Mouse (Mus musculus): ENCODE results near the gene Krtap4-7.
"Not testable (repeated sequence)": the region's sequence is repeated elsewhere in the genome, so short reads cannot be mapped to it uniquely, and the experiment has no call there.

Gene Krtap4-7

DNA sequence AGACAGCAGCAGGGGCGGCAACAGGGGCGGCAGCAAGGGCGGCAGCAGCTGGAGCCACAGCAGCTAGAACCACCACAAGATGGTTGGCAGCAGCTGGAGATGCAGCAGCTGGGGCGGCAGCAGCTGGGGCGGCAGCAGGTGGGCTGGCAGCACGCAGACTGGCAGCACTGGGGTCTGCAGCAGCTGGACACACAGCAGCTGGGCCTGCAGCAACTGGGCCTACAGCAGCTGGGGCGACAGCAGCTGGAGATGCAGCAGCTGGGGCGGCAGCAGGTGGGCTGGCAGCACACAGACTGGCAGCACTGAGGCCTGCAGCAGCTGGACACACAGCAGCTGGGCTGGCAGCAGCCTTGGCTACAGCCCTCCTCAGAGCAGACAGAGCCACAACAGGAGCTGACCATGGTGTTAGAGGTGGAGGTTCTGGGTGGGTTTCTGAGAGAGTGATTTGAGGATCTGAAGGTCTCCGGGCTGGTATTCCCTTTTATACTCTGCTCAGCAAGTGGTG, at the start of gene Krtap4-7:
Gene Krtap4-7, minus strand, starts transcription at position 455 of the 505 bp plus-strand sequence.
- DNase-seq (ENCODE audit: low read depth) = not testable (repeated sequence)

DNA sequence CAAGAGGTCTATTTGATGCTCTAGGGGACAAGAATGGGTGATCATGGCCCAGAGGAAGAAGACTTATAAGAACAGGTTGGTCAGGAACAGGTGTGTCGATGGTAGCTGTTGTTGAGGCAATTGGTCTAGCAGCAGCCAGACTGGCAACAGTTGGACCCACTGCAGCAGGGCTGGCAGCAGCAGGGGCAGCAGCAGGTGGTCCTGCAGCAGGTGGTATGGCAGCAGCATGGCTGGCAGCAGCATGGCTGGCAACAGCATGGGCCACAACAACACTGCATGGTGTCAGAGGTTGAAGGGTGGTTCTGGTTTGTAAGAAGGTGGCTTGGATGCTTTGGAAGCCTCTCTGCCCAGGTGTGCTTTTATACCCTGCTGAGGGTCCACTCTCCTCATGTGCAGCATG, 46.6 kb upstream of the Krtap4-7 start, which contains the start of gene Gm14190:
Gene Gm14190, minus strand, starts transcription at position 278 of the 400 bp plus-strand sequence.
- DNase-seq (ENCODE audit: low read depth) = no peak

DNA sequence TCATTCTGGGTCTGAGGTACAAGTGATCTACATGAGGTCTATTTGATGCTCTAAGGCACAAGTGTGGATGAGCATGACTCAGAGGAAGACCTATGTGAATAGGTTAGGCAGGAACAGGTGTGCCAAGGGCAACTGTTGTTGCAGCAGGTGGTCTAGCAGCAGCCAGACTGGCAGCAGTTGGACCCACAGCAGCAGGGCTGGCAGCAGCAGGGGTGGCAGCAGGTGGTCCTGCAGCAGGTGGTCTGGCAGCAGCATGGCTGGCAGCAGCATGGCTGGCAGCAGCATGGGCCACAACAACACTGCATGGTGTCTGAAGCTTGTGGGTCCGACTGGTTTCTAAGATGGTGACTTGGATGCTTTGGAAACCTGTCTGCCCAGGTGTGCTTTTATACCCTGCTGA, 41.3 kb upstream of the Krtap4-7 start:
- DNase-seq (ENCODE audit: low read depth) = not testable (repeated sequence)

DNA sequence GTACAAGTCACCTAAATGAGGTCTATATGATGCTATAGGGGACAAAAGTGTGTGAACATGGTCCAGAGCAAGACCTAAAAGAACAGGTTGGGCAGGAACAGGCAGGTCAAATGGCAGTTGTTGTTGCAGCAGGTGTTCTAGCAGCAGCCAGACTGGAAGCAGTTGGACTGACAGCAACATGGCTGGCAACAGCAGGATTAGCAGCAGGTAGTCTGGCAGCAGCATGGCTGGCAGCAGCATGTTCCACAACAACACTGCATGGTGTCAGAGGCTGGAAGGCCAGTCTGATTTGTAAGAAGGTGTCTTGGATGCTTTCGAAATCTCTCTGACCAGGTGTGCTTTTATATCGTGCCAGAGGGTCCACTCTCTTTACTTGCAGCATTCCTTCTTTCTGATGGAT, 39.6 kb upstream of the Krtap4-7 start:
- no peak for DNase-seq (ENCODE audit: low read depth)

DNA sequence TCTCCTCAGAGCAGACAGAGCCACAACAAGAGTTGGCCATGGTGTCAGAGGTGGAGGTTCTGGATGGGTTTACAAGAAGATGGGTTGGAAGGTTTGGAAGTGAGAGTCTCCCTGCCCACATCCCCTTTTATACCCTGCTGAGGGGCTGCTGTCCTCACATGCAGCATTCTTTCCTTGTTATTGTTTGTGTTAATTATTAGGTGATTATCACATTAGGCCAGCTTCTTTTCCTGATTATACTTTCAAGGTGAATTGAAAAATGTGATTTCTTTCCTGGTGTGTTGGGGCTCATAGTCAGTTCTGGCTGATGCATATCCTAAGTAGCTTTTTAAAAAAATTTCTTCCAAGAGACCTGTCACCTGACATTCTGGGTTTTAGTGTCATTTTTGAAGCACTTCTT, 22.0 kb upstream of the Krtap4-7 start, which contains the start of gene Krtap4-6:
Gene Krtap4-6, minus strand, starts transcription at position 101 of the 400 bp plus-strand sequence.
- no peak for DNase-seq (ENCODE audit: low read depth)

DNA sequence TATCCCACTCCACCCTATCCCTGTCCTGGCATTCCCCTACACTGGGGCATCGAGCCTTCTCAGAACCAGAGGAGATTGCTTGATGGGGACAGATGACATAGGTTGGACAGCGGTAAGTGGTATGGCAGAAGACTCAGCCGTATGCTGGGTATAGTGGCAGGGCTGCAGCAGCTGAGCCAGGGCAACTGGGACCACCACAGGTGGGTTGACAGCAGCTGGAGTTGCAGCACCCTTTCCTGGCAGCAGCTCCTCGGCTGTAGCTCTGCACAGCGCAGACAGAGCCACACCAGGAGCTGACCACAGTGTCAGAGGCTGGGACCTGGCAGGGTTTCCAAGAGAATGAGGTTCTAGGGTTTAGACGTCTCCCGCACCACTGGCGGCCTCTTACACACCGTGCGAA, 18.9 kb upstream of the Krtap4-7 start:
- DNase-seq (ENCODE audit: low read depth) = no peak

DNA sequence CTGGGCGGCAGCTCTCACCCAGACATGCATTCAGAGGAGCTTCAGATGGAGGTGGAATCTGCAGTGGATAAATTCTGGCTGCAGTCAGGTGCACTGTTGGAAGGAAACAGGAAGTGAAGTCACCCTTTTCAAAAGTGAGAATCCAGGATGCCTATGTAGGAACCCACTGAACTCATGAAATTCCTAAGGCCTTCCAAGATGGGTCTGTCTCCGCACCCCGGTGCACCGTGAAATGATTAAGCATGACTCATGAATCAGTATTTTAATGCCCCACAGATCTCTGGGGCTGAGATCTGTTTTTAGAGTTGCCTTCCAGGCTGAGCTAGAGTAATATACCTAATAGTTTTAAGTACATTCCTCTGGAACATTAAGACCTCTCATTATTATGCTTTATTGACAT, 15.4 kb upstream of the Krtap4-7 start:
- no peak for DNase-seq (ENCODE audit: low read depth)

DNA sequence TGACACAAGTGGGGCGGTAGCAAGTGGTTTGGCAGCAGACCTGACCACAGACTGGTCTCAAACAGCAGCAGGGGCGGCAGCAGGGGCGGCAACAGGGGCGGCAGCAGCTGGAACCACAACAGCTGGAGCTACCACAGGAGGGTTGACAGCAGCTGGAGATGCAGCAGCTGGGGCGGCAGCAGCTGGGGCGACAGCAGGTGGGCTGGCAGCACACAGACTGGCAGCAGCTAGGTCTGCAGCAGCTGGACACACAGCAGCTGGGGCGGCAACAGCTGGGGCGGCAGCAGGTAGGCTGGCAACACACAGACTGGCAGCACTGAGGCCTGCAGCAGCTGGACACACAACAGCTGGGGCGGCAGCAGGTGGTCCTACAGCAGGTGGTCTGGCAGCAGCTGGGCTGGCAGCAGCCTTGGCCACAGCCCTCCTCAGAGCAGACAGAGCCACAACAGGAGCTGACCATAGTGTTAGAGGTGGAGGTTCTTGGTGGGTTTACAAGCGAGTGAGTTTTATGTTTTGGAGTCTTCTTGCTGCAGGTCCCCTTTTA, 14.7 kb upstream of the Krtap4-7 start, which contains the start of gene Gm11563:
Gene Gm11563, minus strand, starts transcription at position 494 of the 544 bp plus-strand sequence.
- not testable (repeated sequence) for DNase-seq (ENCODE audit: low read depth)

DNA sequence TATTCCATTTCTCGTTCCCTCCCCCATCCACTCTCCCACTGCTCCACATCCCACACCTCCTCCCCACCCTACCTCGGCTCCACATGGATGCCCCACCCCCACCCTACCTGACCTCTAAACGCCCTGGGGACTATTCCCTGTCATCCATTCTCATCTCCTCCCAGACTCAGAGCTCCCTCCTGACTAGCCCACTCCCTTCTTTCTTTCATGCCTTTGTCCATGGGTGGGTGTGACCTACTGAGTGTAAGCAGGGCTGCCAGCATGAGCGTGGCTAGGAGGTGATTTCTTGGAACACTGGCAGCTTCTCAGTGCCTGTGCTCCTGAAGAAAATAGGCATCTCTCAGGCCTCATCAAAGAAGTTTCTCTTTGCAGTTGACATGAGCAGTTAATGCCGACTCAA, 13.2 kb upstream of the Krtap4-7 start:
- no peak for DNase-seq (ENCODE audit: low read depth)

DNA sequence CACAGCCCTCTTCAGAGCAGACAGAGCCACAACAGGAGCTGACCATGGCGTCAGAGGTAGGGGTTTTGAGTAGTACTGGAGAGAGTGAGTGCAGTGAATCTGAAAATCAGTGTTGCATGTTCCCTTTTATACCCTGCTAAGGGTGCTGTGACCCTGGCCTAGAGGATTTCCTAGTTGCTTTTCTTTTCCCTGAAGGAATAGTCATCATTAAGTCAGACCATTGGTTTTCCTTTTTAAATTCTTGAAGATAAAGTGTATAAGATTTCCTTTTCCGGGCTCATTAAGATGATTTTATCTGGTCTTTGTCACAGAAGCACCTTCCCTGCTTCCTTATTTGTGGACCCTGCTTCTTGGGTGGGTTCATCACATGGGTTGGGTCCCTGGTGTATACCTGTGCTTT, 6.2 kb upstream of the Krtap4-7 start, which contains the start of gene Gm11555:
Gene Gm11555, minus strand, starts transcription at position 101 of the 400 bp plus-strand sequence.
- no peak for DNase-seq (ENCODE audit: low read depth)

DNA sequence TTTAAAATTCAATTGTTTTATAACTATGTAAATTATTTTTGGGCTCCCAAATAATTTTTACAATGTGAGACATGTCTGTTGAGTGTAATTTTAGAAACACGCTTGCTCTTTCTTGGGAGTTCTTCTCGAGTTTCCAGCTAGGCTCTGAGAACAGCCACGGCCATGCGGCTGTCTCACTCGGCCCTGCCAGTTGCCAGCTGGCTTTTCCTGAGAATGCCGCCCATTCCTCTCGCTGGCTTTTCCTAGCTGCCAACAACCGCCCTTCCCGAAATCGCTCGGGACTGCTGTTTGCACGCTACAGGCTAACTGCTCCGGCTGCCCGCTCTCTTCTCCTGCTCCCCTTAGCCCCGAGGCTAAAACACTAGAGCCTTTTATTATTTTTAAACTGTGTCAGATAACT, 2.6 kb upstream of the Krtap4-7 start:
- DNase-seq (ENCODE audit: low read depth) = no peak

DNA sequence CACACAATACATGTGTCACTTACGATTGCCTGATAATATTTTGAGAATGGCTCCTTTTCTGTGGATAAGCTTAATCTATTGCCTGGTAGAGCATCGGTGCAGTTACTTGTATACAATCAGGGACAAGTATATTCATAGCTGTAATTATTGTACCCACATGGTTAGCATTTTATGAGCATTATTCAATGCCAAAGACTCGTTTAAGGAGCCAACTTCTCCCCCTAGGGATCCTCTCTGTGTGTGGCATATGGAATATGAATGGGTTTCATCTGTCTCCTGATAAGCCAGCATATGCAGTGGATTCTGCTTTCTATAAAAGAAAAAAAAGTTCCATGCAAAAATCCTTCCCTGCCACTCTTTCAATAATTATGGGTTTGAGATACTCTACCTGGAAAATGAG, 462 bp upstream of the Krtap4-7 start:
- no peak for DNase-seq (ENCODE audit: low read depth)

DNA sequence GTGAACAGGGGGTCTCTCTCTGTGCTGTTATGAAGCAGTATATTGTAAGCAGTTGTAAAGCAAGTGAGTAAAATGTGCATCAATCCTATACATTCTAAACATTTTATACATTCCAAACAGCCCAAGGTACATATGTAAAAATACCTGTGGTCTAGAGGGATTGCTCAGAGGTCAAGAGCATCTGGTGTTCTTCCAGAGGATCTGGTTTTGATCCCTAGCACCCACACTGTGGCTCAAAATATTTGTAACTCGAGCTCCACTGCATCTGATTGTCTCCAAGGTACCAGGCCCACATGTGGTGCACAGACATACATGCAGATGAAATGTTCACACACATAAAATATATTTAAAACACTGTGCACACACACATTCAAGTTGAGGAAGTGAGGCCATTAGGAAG, 3.0 kb downstream of the Krtap4-7 start:
- DNase-seq (ENCODE audit: low read depth) = no peak

DNA sequence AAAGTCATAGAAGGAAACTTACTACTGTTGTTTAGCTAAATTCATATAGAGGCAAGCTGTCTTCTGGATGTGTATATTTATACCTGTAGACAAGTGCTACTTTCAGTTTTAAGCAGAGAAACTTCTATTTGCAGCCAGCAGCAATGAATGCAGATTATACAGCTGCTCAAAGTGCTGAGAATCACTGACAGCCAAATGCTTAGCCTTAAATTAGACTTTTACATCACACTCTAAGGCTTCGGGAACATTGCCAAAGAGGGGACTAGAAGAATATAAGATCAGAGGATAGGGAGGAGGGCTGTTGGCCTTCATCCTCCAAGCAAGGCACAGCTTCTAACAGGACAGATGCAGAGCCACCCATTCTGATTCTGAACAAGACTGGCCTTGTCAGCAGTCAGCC, 6.8 kb downstream of the Krtap4-7 start:
- DNase-seq (ENCODE audit: low read depth) = no peak

DNA sequence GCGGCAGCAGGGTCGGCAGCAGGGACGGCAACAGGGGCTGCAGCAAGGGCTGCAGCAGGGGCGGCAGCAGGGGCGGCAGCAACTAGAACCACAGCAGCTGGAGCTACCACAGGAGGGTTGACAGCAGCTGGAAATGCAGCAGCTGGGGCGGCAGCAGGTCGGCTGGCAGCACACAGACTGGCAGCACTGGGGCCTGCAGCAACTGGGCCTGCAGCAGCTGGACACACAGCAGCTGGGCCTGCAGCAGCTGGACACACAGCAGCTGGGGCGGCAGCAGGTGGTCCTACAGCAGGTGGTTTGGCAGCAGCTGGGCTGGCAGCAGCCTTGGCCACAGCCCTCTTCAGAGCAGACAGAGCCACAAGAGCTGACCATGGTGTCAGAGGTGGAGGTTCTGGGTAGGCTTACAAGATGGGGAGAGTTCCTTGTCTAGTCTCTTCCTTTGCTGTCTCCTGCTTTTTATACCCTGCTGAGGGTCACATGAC, 9.2 kb downstream of the Krtap4-7 start, which contains the start of gene Krtap4-2:
Gene Krtap4-2, minus strand, starts transcription at position 432 of the 482 bp plus-strand sequence.
- no peak for DNase-seq (ENCODE audit: low read depth)

DNA sequence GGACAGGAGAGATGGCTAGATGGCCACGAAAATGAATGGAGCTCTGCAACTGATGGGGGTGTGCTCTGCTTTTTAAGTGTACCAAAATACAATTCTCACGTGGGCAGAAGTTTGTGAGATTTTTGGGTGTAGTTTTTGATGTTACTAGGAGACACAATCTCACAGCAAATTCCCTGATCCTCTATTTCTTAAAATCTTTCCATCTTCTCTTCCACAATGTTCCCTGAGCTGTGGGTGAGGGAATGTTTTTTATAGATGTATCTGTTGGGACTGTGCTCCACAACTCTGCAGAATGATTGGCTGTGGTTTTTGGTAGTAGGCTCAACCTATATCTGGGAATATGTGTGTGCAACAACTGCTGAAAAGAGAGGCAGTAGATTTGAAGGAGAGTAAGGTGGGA, 10.6 kb downstream of the Krtap4-7 start:
- no peak for DNase-seq (ENCODE audit: low read depth)

DNA sequence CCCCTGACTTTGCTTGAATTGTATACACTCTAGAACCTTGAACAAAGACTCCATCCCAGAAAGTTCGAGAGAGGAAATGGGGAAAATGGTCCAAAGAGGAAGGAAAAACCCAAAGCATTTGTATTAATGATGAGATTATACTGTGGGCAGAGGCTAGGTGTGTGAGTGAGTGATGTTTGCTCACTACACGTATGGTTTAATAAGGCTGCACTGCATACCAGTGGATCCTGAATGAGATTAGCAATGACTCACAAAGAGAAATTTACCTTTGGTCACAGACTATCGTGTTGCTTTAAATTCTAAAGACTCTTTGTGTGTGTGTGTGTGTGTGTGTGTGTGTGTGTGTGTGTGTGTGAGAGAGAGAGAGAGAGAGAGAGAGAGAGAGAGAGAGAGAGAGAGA, 13.0 kb downstream of the Krtap4-7 start:
- DNase-seq (ENCODE audit: low read depth) = no peak

DNA sequence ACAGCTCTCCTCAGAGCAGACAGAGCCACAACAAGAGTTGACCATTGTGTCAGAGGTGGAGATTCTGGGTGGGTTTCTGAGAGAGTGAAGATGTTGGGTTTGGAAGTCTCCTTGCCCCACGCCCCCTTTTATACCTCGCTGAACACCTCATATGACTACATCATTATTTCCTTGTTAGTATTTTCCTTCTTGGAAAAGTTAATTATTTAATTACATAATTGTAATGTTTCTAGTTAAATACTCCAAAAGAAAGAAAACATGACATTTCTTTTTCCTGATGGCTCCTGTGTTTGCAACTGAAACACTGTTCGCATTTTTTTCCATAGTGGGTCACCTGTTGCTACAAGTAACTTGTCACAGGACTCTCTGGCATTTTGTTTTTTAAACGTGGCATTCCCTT, 15.8 kb downstream of the Krtap4-7 start, which contains the start of gene Krtap4-1:
Gene Krtap4-1, minus strand, starts transcription at position 101 of the 400 bp plus-strand sequence.
- DNase-seq (ENCODE audit: low read depth) = no peak

DNA sequence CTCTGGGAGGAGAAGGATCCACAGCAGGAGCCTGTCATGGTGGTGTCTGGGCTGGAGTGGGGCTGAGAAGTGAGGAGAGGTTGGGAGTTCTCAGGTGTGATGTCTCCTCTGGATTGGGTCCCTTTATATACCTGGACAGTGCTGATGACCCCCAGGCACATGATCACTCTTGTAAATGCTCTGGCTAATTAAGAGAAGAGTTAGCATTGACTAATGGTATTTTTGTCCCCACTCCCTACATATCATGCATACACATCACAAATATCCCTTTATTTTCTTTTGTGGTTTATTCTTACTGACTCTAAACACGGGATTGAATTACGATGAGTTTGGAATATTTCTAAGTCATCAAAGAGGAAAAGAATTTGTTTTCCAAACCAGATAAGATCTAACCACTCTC, 23.6 kb downstream of the Krtap4-7 start, which contains the start of gene Gm11562:
Gene Gm11562, minus strand, starts transcription at position 101 of the 400 bp plus-strand sequence.
- DNase-seq (ENCODE audit: low read depth) = no peak

DNA sequence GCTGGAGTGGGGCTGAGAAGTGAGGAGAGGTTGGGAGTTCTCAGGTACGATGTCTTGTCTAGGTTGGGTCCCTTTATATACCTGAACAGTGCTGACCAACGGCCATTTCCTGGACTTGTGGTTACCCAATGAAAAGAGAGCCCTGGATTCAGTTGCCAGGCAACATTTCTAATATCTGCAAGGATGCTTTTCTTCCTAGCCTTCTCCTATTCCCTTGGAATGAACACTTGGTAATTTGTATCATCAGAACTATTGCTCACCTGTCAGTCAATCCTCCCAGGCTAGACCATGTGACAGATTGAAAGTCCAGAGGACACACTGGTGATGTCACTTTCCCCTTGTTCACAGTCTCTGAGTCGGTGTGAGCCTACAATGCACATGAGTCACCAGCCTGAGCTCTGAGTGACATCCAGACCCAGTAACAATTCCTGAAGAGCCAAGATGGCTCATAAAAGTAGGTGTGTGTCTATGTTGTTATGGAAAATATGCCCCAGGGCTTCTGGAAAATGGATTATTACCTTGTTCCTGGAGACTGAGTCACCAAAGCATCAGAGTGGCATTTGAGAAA, 29.0 kb downstream of the Krtap4-7 start, which contains the start of gene Krtap2-4:
Gene Krtap2-4, minus strand, starts transcription at position 51 of the 568 bp plus-strand sequence.
- no peak for DNase-seq (ENCODE audit: low read depth)

DNA sequence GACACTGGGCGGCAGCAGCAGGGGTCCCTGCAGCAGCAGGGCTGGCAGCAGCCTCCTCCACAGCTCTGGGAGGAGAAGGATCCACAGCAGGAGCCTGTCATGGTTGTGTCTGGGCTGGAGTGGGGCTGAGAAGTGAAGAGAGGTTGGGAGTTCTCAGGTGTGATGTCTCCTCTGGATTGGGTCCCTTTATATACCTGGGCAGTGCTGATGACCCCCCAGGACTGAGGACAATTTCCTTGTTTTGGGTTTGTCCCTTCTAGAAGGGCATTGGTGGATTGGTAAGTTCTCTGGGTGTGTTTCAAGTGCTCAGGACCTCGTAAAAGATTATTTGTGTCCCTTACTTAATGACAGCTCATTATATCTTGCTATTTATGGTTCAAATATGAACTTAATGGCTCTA, 33.8 kb downstream of the Krtap4-7 start, which contains the start of gene Gm11937:
Gene Gm11937, minus strand, starts transcription at position 101 of the 400 bp plus-strand sequence.
- not testable (repeated sequence) for DNase-seq (ENCODE audit: low read depth)

DNA sequence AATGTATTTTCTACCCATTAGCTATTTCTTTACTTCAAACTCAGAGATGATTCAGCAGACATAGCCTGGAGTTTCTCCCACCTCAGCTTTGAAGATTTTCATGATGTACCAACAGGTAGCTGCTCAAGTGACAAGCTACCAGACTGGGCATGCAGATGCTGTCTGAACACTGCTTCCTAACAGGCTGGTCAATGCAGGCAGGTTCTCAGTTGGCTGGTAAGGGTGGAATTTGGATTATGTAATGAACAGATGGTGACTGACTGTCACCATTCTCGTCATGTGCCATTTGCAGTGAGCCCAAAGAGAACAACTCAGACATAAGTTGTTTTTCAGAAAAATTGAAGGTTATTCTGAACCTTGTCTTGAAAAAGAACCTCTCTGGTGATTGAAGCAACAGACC, 34.8 kb downstream of the Krtap4-7 start:
- DNase-seq (ENCODE audit: low read depth) = no peak

DNA sequence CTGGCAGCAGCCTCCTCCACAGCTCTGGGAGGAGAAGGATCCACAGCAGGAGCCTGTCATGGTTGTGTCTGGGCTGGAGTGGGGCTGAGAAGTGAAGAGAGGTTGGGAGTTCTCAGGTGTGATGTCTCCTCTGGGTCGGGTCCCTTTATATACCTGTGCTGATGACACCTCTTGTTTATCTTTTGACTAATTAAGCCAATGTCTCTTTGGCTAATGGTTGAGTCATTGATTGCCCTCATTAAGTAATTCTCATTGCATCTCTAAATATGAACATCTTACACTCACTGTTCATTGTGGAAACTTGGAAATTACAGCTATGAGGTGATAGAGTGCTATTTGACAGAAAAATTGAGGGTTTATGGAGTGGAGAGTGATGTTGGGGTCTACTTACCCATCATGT, 40.7 kb downstream of the Krtap4-7 start, which contains the start of gene Gm11938:
Gene Gm11938, minus strand, starts transcription at position 101 of the 400 bp plus-strand sequence.
- DNase-seq (ENCODE audit: low read depth) = not testable (repeated sequence)

Measured in 416B (cell line).